Mouse (Mus musculus) CD8-positive naive resting alpha-beta T cell, adult 2 months (primary cell): Measurements from ENCODE around the gene Gnao1.

Experiments used
- DNase-seq, 2 experiments: peaks; one replicate each; pipeline ENCODE4 v3.0.0; 2022; ENCODE audit warnings: low read depth in 2 of 2, low spot score in 2 of 2

The Gnao1 gene

DNA sequence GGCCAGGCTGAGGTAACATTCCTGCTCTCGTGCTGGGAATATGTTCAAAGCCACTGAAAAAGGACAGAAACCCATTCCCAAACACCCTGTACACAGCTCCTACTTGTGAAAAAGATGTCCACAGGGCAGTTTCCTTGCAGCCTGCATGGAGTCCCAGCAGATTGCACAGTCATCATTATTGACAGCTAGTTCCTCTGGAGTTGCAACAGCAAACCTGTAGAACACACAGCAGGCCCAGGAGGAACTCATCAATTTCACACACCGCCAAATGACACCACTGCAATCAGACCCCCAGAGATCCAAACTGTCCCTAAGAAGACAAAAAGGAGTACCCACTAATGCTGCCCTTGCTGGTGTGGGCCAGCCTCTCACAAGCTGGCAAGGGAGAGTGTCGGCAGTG lies 175.0 kb downstream of the Gnao1 start:
- no peak for DNase-seq

DNA sequence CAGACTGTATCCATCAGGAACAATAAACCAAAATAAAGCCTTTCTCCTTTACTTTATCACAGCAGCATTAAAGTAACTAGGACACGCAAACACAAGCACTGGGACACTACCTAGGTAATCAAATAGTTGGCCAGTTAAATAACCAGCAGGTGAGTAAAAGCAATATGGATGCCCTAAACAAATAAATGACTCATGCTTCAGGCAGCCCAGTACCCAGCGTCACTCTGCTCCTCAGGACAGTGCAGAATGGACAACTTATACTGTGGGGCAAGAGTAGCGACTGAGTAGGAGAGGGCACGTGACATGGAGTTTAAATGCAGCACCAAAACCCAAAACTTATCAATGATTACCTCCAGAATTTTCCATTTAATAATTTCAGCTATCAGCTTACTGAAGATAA lies 180.0 kb downstream of the Gnao1 start:
- DNase-seq: no peak

DNA sequence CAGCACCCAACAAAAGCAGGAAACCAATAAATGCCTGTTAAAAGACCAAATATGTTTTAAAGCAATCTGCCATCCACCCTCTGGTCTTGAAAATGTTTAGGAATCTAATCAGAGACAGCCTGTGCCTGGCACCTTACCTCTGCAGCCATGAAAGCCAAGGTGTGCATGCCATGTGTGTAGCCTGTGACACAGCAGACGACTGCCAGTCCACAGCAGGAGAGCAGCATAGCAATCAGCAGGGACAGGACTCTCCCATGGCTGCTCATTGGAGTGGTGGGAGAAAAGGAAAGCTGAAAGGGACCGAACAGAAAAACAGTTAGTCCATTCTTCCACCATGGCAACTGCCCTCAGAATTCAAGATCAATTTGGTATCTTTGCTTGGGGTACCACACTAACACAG lies 189.2 kb downstream of the Gnao1 start:
- no peak for DNase-seq

DNA sequence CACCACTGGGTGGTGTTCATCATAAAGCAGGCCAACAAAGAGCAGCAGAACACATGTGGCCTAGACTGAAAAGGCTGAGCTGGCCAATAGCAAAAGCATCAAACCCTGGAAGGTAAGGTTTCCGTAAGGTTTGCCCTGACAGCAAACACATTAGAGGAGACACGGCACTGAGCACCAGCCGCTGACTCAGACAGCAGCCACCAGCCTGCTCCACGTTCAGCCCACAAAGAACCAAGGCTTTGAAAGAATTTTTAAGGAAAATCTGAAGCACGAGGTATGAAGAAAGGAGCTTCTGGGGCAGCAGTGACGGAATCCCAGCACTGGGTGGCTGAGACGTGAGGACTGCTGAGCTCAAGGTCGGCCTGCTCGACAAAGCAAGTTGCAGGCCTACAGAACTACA lies 194.4 kb downstream of the Gnao1 start:
- no peak for DNase-seq

DNA sequence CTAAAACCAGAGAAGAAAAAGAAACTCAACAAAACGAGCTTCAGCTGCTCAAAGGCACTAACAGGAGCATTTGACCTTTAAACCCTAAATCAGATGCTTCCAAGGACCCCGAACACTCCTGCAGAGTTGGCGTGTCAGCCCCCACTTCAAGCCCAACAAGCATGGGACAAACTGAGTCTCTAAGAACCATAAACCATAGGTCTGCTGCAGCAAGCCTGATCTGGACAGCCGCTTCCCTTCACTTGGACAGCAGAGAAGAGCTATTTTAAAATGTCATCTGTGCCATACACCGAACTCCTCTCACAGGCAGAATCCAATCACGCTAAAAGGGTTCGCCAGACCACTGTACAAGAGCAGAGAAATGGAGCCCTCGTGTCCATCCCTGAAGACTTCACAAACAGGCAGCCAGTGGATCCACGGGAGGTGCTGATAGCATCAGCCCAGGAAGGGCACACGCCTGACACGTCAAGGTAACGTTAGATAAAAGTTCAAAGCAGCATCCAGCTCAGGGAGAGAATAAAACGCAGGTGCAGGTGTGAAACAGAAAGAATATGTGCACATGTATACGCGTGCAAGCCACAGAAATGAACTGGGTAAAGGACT lies 199.6 kb downstream of the Gnao1 start:
- no peak for DNase-seq

DNA sequence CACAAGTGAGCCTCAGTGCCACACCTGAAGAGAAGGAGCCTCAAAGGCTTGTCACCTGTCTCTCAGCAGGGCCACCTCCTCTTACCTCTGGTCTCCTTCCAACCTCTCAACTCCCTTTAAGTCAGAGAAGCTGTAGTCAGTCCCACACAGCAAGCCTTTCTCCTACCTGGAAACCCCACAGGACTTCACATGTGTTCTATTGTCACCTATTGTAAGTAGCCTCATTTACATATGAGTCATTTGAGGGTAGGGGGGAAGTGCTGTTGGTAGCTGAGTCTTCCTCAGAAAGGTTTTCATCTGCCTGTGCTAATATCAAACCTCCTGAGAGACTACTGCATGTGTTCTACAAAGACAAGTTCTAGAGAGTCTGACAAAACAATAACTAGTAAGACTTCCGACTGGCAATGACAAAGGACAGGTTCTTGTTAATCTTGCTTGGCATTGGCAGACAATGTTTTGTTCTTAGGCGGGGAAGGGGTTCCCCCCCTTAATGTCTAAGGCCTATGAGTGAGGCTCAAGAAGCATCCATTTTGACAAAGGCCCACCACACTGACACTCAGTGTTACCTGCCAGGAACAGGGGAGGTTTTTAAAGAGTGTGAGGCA lies 200.4 kb downstream of the Gnao1 start:
- DNase-seq: no peak

DNA sequence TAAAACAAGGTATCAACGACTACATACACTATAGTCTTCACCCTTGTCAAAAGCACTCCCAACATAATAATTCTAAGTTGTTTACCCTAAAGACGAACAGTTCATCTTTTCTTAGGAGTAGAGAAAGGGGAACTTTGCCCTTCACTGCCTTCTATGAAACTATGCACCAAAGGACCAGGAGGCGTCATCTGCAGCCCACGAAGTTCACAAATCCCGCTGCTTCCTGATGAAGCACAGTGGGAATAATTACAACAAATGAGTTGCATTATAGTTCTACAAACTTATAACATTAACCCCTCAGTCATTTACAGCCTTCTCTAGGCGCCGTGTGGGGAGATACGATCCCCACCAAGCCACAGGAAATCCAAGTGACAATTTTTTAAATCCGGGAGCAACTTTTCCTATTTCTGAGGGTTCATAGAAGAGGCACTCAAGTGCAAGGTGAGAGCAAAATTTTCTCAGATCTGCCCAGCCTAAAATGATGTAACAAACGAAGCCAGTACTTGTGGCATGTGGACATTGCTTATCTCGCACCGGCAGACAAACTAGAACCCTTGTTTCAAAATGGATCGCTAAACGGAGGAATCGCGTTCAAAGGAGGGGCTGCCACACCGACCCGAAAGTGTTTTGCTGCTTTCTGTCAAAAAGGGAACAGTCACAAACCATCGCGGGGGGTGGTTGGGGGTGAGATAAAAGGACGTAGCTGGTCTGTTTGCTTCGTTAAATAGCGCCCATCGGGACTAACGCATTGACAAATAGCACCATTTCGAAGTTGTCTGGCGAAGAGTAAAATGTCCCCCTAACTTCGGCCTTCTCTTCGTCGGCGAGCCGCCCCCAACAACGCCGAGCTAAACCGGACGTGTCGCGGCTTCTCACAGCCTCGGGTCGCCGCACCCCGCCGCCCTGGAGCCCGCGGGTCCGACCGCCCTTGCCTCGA lies 201.6 kb downstream of the Gnao1 start:
- no peak for DNase-seq

DNA sequence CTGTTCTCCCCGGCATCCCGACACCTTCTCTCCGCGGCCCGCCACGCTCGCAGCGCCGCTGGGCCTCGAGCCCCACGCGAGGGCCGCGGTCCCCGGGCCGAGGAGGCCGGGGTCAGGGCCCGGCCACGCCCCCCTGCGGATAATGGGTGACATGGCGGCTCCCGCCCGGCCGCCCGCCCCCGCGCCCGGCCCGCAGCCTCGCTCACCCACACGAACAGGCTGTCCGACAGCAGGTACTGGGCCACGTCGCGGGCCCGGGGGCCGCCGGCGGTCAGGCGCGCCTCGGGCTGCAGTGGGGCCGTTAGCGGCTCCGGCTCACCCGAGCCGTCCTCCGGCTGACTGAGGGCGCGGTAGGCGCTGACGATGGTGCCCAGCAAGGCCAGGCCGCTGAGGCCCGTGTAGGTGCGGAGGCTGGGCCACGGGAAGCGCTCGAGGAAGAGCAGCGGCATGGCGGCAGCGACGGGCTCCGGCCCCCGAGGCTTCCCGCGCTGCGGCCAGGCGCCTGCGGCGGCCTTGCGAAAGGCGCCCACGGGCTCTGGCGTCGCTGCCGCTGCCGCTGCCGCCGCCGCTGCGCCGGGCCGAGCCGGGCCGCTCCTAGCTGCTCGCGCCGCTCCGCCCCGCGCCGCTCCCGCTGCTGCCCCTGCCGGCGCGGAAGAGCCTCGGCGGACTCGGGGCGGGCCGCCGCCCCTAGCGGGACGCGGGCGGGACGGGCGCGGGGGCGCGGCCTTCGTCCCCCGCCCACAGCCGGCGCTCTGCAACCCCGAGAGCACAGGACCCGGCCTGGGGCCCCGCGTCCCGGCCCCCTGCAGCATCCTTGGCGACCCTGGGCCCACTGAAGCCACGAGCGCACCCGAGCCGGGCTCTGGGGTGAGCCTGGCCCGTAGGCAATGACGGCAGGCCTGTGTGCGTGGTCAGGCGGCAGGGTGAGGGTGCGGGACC lies 202.5 kb downstream of the Gnao1 start, which contains the start of gene Amfr:
Amfr (minus strand) TSS at position 830 of the 939 bp plus-strand sequence.
- peak; percentile 41 to 46 for DNase-seq

DNA sequence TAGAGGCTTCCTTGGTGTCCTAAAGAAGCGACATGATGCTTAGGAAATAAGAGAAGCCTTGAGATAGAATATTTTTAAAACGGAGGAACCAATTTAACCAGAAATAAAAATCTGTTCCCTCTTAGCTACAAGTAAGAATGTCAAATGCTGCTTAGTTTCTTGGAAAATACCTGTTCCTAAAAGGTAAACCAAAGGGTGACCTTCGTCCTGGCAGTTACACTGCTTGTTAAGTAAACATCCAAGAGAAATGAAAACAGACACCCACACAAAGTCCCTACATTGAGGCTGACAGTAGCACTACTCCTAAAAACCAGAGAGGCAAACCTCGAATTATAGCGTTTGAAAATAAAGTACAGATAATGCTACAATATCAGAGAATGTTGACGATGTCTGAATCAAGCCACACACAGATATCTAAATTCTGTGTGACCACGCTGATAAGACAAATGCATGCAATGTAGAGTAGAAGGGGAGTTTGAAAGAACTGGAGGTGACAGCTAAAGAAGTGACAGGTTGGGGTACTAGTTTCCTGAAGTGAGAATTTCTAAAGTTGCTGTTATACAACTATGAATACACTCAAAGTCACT lies 203.4 kb downstream of the Gnao1 start:
- no peak for DNase-seq
